Mouse (Mus musculus): ENCODE data around the gene Gpatch1. TPM values are rescaled to one million over a fixed set of nuclear protein-coding genes. Genes with fewer than 3 reads are reported as not detected.

Gene Gpatch1
- total RNA-seq, 1 experiment = 11.0 TPM

GRCm38 (mm10) chr7:35266666-35267065 is 51.6 kb downstream of the Gpatch1 start:
- Histone ChIP-seq H3K9me3 (ENCODE audit: control insufficient read depth, insufficient read depth, low read depth, low read length) (no peaks in the 10 kb centered on the region), H3K27ac (ENCODE audit: insufficient read depth, low read depth, low read length, poor library complexity, severe bottlenecking) (no peak overlapping the region), H3K9ac (ENCODE audit: insufficient read depth, low read depth, low read length, poor library complexity, severe bottlenecking) (no peak overlapping the region), H3K4me1 (ENCODE audit: control insufficient read depth in 2 of 2, insufficient read depth in 2 of 2, low read length in 2 of 2, poor library complexity in 1 of 2) (peaks cover 2 to 7% of the 10 kb centered on the region in 2 experiments; a peak in 1 of 4 replicates), H3K4me3 (ENCODE audit: insufficient read depth in 1 of 2, low read depth in 1 of 2, low read length in 2 of 2, poor library complexity in 1 of 2, severe bottlenecking in 1 of 2) (no peak overlapping the region), H3K36me3 (ENCODE audit: control insufficient read depth, insufficient read depth, low read length, poor library complexity, severe bottlenecking) (no peaks in the 10 kb centered on the region)
- peak; percentile 55 for DNase-seq (ENCODE audit: low read depth, low spot score)
- TF ChIP-seq ZC3H11A (IDR thresholded peaks at IDR 0.05; ENCODE audit: borderline replicate concordance, low read depth, low read length) (no peak), ZNF384 (IDR thresholded peaks at IDR 0.05; ENCODE audit: low read depth, low read length) (no peak), HCFC1 (IDR thresholded peaks at IDR 0.05; ENCODE audit: borderline replicate concordance, insufficient read depth, low read length) (no peak), CHD2 (IDR thresholded peaks at IDR 0.05; ENCODE audit: low read depth, low read length) (no peak)
- in situ Hi-C loops (cut with MboI; ENCODE audit: low sequenced_read_pairs in 2 of 2, unreplicated experiment in 2 of 2) = no loop called here

- Histone ChIP-seq H3K9ac (ENCODE audit: insufficient read depth, low read depth, low read length, poor library complexity, severe bottlenecking) (no peak overlapping the region), H3K4me3 (ENCODE audit: insufficient read depth in 1 of 2, low read depth in 1 of 2, low read length in 2 of 2, poor library complexity in 1 of 2, severe bottlenecking in 1 of 2) (no peak overlapping the region), H3K9me3 (ENCODE audit: control insufficient read depth, insufficient read depth, low read depth, low read length) (no peaks in the 10 kb centered on the region), H3K36me3 (ENCODE audit: control insufficient read depth, insufficient read depth, low read length, poor library complexity, severe bottlenecking) (no peaks in the 10 kb centered on the region), H3K27ac (ENCODE audit: insufficient read depth, low read depth, low read length, poor library complexity, severe bottlenecking) (no peak overlapping the region), H3K4me1 (ENCODE audit: control insufficient read depth in 2 of 2, insufficient read depth in 2 of 2, low read length in 2 of 2, poor library complexity in 1 of 2) (peaks cover 2 to 7% of the 10 kb centered on the region in 2 experiments; a peak in 1 of 4 replicates)
- TF ChIP-seq HCFC1 (IDR thresholded peaks at IDR 0.05; ENCODE audit: borderline replicate concordance, insufficient read depth, low read length) = no peak
- TF ChIP-seq ZC3H11A (IDR thresholded peaks at IDR 0.05; ENCODE audit: borderline replicate concordance, low read depth, low read length) = peak; percentile 51; the same call in 1 of the 2 replicates
- no peak for TF ChIP-seq ZNF384 (IDR thresholded peaks at IDR 0.05; ENCODE audit: low read depth, low read length)
- no peak for DNase-seq (ENCODE audit: low read depth, low spot score)
- in situ Hi-C loops (cut with MboI; ENCODE audit: low sequenced_read_pairs in 2 of 2, unreplicated experiment in 2 of 2) = no loop called here
Measured at GRCm38 (mm10) chr7:35264746-35265145, 53.5 kb downstream of the Gpatch1 start.

DNA sequence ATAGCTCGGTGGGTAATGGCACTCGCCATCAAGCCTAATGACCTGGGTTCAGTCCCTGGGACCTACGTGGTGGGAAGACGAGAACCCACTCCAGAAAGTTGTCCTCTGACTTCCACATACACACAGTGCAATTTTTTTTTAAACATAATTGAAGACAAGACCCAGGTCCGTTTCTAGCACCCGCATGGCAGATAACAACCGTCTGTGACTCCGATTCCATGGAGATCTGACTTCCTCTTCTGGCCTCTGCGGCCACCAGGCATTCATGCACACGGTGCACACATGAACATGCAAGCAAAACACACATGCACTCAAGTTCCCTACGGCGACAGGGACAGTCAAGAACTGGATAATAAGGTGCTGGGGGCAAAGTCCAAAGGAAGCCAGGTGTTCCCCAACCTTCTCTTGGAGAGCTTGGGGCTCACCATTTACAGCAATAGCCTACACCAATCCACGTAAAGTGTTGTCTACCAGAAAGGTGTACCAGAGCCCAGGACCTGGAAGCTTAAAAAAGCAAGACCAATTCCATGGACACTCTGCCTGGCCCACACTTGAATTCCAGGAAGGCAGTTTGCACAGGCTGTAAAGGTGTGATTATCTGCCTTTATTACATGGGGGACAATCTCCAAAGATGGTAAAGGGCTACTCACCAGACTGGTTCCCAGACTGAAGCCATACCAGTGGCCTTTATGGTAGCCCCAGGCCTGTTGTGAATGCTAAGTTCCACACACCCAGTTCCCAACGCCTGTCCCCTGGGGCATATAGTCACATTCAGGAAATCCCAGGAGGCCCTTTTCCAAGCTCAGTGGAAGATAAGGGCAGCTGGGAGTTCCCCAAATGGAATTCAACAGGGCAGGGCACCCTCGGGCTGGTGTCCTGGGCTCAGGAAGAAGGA is 54.4 kb downstream of the Gpatch1 start:
- in situ Hi-C loops (cut with MboI; ENCODE audit: low sequenced_read_pairs in 2 of 2, unreplicated experiment in 2 of 2) = no loop called here
- no peak for TF ChIP-seq CHD2 (IDR thresholded peaks at IDR 0.05; ENCODE audit: low read depth, low read length)
- no peak for TF ChIP-seq ZNF384 (IDR thresholded peaks at IDR 0.05; ENCODE audit: low read depth, low read length)
- no peak for TF ChIP-seq ZC3H11A (IDR thresholded peaks at IDR 0.05; ENCODE audit: borderline replicate concordance, low read depth, low read length)
- no peak for TF ChIP-seq HCFC1 (IDR thresholded peaks at IDR 0.05; ENCODE audit: borderline replicate concordance, insufficient read depth, low read length)
- no peak for TF ChIP-seq MAFK (IDR thresholded peaks at IDR 0.05; ENCODE audit: insufficient read depth, low read depth, low read length)
- Histone ChIP-seq H3K4me1 (ENCODE audit: control insufficient read depth in 2 of 2, insufficient read depth in 2 of 2, low read length in 2 of 2, poor library complexity in 1 of 2) (peaks cover 0 to 6% of the 10 kb centered on the region in 2 experiments; a peak in 1 of 4 replicates), H3K9ac (ENCODE audit: insufficient read depth, low read depth, low read length, poor library complexity, severe bottlenecking) (no peak overlapping the region), H3K36me3 (ENCODE audit: control insufficient read depth, insufficient read depth, low read length, poor library complexity, severe bottlenecking) (no peaks in the 10 kb centered on the region), H3K9me3 (ENCODE audit: control insufficient read depth, insufficient read depth, low read depth, low read length) (no peaks in the 10 kb centered on the region), H3K4me3 (ENCODE audit: insufficient read depth in 1 of 2, low read depth in 1 of 2, low read length in 2 of 2, poor library complexity in 1 of 2, severe bottlenecking in 1 of 2) (no peak overlapping the region), H3K27ac (ENCODE audit: insufficient read depth, low read depth, low read length, poor library complexity, severe bottlenecking) (no peak overlapping the region)
- no peak for DNase-seq (ENCODE audit: low read depth, low spot score)

DNA sequence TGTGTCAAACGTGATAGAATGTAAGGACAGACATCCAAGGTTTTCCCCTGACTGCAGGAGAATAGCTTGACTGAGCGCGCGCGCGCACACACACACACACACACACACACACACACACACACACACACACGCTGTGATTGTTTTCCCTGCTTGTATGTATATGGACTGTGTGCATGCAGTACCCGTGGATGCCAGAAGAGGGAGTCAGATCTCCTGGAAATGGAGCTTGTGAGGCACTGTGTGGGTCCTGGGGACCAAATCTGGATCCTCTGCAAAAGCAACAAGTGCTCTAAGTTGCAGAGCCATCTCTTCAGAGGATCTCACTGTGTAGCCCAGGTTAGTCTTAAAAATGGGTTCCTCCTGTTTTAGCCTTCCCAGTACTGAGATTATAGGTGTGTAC is 58.9 kb downstream of the Gpatch1 start:
- H3K4me3 ChIP-seq (ENCODE audit: insufficient read depth in 1 of 2, low read depth in 1 of 2, low read length in 2 of 2, poor library complexity in 1 of 2, severe bottlenecking in 1 of 2) = no peak overlapping the region
- H3K27ac ChIP-seq (ENCODE audit: insufficient read depth, low read depth, low read length, poor library complexity, severe bottlenecking) = no peak overlapping the region
- H3K4me1 ChIP-seq (ENCODE audit: control insufficient read depth in 2 of 2, insufficient read depth in 2 of 2, low read length in 2 of 2, poor library complexity in 1 of 2) = no peaks in the 10 kb centered on the region
- no peaks in the 10 kb centered on the region for H3K36me3 ChIP-seq (ENCODE audit: control insufficient read depth, insufficient read depth, low read length, poor library complexity, severe bottlenecking)
- H3K9ac ChIP-seq (ENCODE audit: insufficient read depth, low read depth, low read length, poor library complexity, severe bottlenecking) = no peak overlapping the region
- TF ChIP-seq CHD2 (IDR thresholded peaks at IDR 0.05; ENCODE audit: low read depth, low read length) = no peak
- no peak for TF ChIP-seq MAFK (IDR thresholded peaks at IDR 0.05; ENCODE audit: insufficient read depth, low read depth, low read length)
- TF ChIP-seq ZNF384 (IDR thresholded peaks at IDR 0.05; ENCODE audit: low read depth, low read length) = no peak
- no peak for TF ChIP-seq ZC3H11A (IDR thresholded peaks at IDR 0.05; ENCODE audit: borderline replicate concordance, low read depth, low read length)
- no peak for TF ChIP-seq HCFC1 (IDR thresholded peaks at IDR 0.05; ENCODE audit: borderline replicate concordance, insufficient read depth, low read length)
- in situ Hi-C loops (cut with MboI; ENCODE audit: low sequenced_read_pairs in 2 of 2, unreplicated experiment in 2 of 2) = no loop called here
- DNase-seq (ENCODE audit: low read depth, low spot score) = peak; percentile 87
- H3K9me3 ChIP-seq (ENCODE audit: control insufficient read depth, insufficient read depth, low read depth, low read length) = no peaks in the 10 kb centered on the region

All from ES-E14 (cell line).